Mouse (Mus musculus) midbrain, postnatal 0 days (tissue): Measurements from ENCODE around the gene L3mbtl1. TPM values are rescaled to one million over a fixed set of nuclear protein-coding genes. Genes with fewer than 3 reads are reported as not detected.

Experiments
- ATAC-seq: fragments of 200-750 bp; cut with Nextera tagmentation; 2 replicates; pipeline ENCODE4 v1.8.0; 2017; ENCODE audit warnings: moderate number of reproducible peaks, mild to moderate bottlenecking, moderate TSS enrichment, moderate library complexity; ENCODE audit not compliant: low FRiP score
- DNase-seq: peaks from one replicate; pipeline ENCODE4 v3.0.0-alpha.2; 2015; ENCODE audit warnings: low spot score
- H3K27ac ChIP-seq: fragments of 300-500 bp; sonication (generic); 2 replicates; pipeline ENCODE4 v1.5.1; 2014; ENCODE audit warnings: low read depth, mild to moderate bottlenecking, low read length, mixed read lengths
- H3K27me3 ChIP-seq: fragments of 300-500 bp; sonication (generic); 2 replicates; pipeline ENCODE4 v1.6.1; 2014; ENCODE audit warnings: low read length, control low read depth, mixed read lengths; ENCODE audit not compliant: insufficient read depth
- H3K36me3 ChIP-seq: fragments of 300-500 bp; sonication (generic); 2 replicates; pipeline ENCODE4 v1.6.1; 2014; ENCODE audit warnings: low read length, control low read depth, mixed read lengths; ENCODE audit not compliant: insufficient read depth
- H3K4me1 ChIP-seq: fragments of 300-500 bp; sonication (generic); 2 replicates; pipeline ENCODE4 v1.6.1; 2014; ENCODE audit warnings: mild to moderate bottlenecking, control low read depth, antibody characterized with exemption, low read length, mixed read lengths; ENCODE audit not compliant: insufficient read depth
- H3K4me2 ChIP-seq: fragments of 300-500 bp; sonication (generic); 2 replicates; pipeline ENCODE4 v1.6.1; 2014; ENCODE audit warnings: low read depth, mild to moderate bottlenecking, low read length, mixed read lengths; ENCODE audit not compliant: poor library complexity, severe bottlenecking
- H3K4me3 ChIP-seq: fragments of 300-500 bp; sonication (generic); 2 replicates; pipeline ENCODE4 v1.5.1; 2014; ENCODE audit warnings: low read depth, mild to moderate bottlenecking, low read length, moderate library complexity
- H3K9ac ChIP-seq: fragments of 300-500 bp; sonication (generic); replicated peaks from 2 replicates; pipeline ENCODE4 v1.6.1; 2014; ENCODE audit warnings: mild to moderate bottlenecking, low read length, moderate library complexity, mixed read lengths; ENCODE audit not compliant: poor library complexity, severe bottlenecking
- H3K9me3 ChIP-seq: fragments of 300-500 bp; sonication (generic); 2 replicates; pipeline ENCODE4 v1.6.1; 2016; ENCODE audit warnings: low read length, control low read depth
- CTCF ChIP-seq: IDR thresholded peaks from 2 replicates; pipeline ENCODE4 v1.5.1; 2016; ENCODE audit warnings: antibody characterized with exemption, mild to moderate bottlenecking
- whole genome bisulfite sequencing: fragments of 180-500 bp; shearing (Covaris S2); extraction: QIAGEN DNeasy Blood & Tissue Kit; methylation state at CpG from one replicate; pipeline ENCODE4 v1.1.7; 2014; 5-methylcytosine and 5-hydroxymethylcytosine counted together
- polyA plus RNA-seq: library from polyadenylated mRNA; unstranded; fragments of >200 nt; fragmentation: Nextera tagmentation; extraction: Ambion mirVana; gene quantifications from 2 replicates; pipeline ENCODE4 v1.2.1, GENCODE M21; 2015
- total RNA-seq: library from RNA; depleted of rRNA; stranded (reverse); fragments of >200 nt; gene quantifications from 2 replicates; pipeline ENCODE4 v1.2.3, GENCODE M21; 2014

The L3mbtl1 gene
- total and polyA plus RNA-seq, 2 experiments from 2014 or later, result 11.9 to 16.9 TPM

DNA sequence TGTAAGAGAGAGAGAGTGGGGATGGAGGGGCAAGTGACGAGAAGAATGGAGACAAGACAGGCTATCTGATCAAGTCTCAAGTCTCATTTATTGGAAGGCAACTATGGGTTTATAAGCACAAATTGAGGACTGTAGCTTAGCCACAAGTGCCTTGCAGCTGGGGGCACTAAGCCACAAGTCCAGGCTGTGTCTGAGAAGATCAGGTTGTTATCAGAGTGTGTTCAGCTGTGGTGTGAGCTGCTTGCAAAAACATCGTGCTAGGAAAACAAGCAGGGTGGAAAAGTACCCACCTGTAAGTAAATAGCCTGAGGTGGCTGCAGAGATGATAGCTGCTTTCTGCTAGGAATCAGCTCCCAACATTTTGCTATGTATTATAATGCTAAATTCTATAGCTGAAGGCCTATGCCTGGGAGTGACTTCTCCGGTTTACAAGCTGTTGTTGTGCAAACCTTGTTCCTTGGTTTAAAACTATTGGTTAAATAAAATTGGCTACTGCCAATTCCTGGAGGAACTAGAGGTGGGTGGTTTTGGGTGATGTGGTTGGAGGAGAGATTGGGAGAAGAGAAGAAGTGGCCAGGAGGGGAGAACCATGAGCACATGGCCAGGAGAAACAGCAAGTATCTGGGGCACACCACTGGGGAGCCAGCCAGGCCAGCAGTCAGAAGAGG, 15.2 kb upstream of the L3mbtl1 start:
- Histone ChIP-seq H3K9ac (no peak overlapping the region), H3K27ac (no peak overlapping the region), H3K4me1 (no peaks in the 10 kb centered on the region), H3K36me3 (no peaks in the 10 kb centered on the region), H3K4me3 (no peak overlapping the region), H3K27me3 (no peaks in the 10 kb centered on the region), H3K4me2 (no peak overlapping the region), H3K9me3 (no peaks in the 10 kb centered on the region)
- TF ChIP-seq CTCF, result no peak
- DNase-seq (no peak), ATAC-seq (no peak)
- 80% methylated on average over 3 of the region's 3 CpGs for WGBS

GRCm38 (mm10) chr2:162929704-162930103, 13.6 kb upstream of the L3mbtl1 start:
- H3K4me2 ChIP-seq, result no peak overlapping the region
- no peak for ATAC-seq
- TF ChIP-seq CTCF, result no peak

DNA sequence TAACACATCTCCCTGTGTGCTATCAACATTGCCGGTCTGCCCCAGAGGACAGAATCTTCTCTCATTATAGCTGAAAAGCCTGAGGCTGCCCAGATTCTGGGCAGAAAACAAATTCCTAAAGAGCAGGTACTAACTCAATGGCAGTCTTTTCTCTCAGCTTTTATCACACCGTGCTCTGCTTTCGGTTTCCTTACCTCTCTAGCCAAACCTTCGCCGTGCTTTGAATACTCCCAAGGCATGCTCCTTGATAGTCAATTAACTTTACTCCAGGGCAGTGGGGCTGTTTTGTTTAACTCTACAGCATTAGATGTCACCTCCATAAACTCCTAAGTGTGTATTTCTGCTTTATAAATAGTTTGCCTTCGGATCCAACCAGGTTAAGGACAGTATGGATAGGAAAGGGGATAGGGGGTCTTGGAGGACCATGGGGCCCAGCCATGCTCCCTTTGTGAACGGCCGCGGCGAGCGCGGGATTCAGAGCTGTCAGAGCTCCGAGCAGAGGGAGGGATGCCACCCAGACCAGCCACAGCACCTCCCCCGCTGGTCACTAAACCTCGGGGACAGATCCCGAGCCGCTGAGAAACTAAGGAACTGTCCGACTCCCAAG, 12.7 kb upstream of the L3mbtl1 start:
- peaks cover 20% of the 10 kb centered on the region for H3K36me3 ChIP-seq
- no peaks in the 10 kb centered on the region for H3K27me3 ChIP-seq
- H3K27ac ChIP-seq, result peak overlapping the region; percentile 100
- peak; percentile 62 for ATAC-seq
- no peaks in the 10 kb centered on the region for H3K9me3 ChIP-seq
- peak overlapping the region; percentile 85 for H3K4me2 ChIP-seq
- no peak for TF ChIP-seq CTCF
- DNase-seq, result no peak
- under 1% methylated on average over 18 of the region's 18 CpGs for WGBS
- H3K9ac ChIP-seq, result peak overlapping the region; percentile 100
- no peaks in the 10 kb centered on the region for H3K4me1 ChIP-seq
- peak overlapping the region; percentile 97 for H3K4me3 ChIP-seq

More at GRCm38 (mm10) chr2:162929704-162930103, 13.6 kb upstream of the L3mbtl1 start:
- Histone ChIP-seq H3K27ac (no peak overlapping the region), H3K9me3 (no peaks in the 10 kb centered on the region), H3K9ac (no peak overlapping the region), H3K4me3 (no peak overlapping the region), H3K36me3 (peaks cover 13% of the 10 kb centered on the region), H3K27me3 (no peaks in the 10 kb centered on the region), H3K4me1 (no peaks in the 10 kb centered on the region)
- no peak for DNase-seq
- 88% methylated on average over 3 of the region's 3 CpGs for WGBS

DNA sequence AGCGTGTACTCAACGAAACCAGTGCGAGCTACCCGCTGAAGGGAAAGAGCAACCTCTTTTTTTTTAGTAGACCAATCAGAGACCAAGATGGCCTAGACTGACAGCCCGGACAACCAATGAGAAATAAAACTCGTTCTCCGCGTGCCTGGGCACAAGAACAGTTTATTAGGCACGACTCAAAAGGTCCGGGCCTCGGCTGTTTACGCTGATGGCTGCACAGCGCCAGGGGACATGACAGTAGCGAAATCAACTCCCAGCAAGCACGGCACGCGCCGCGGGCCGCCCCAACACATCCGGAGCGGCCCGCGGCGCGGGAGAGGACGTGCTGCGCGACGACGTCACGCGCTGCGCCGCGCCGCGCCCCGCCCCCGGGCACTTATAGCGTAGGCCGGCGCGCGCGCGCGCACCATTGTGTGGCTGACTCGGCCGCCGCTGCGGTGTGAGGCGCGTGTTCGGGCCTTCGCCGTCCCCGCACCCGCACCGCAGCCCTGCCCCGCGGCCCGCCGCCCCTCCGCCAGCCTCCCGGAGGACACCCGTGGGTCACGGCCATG, 12.1 kb upstream of the L3mbtl1 start, which contains the start of gene Srsf6:
Gene Srsf6, plus strand, starts transcription at position 406 of the 551 bp plus-strand sequence.
- H3K27ac ChIP-seq, result peak within 1 kb of the TSS; percentile 100
- WGBS, result under 1% methylated on average over 63 of the region's 68 CpGs
- ATAC-seq (peak; percentile 90), DNase-seq (peak; percentile 97)
- no peaks in the 10 kb centered on the region for H3K27me3 ChIP-seq
- TF ChIP-seq CTCF, result no peak
- H3K4me3 ChIP-seq, result peak within 1 kb of the TSS; percentile 97
- no peaks in the 10 kb centered on the region for H3K9me3 ChIP-seq
- H3K4me1 ChIP-seq, result no peaks in the 10 kb centered on the region
- peak within 1 kb of the TSS; percentile 85 for H3K4me2 ChIP-seq
- peak within 1 kb of the TSS; percentile 100 for H3K9ac ChIP-seq
- peaks cover 24% of the 10 kb centered on the region for H3K36me3 ChIP-seq

- under 1% methylated on average over 77 of the region's 103 CpGs for WGBS
- Histone ChIP-seq H3K4me1 (no peaks in the 10 kb centered on the region), H3K4me2 (peak overlapping the region; percentile 85), H3K4me3 (peak overlapping the region; percentile 97), H3K27ac (peak overlapping the region; percentile 100), H3K27me3 (no peaks in the 10 kb centered on the region), H3K9ac (peak overlapping the region; percentile 100), H3K36me3 (peaks cover 24% of the 10 kb centered on the region), H3K9me3 (no peaks in the 10 kb centered on the region)
- ATAC-seq (peak; percentile 55), DNase-seq (peak; percentile 70)
- TF ChIP-seq CTCF, result no peak
These were observed 11.3 kb upstream of the L3mbtl1 start for GRCm38 (mm10) chr2:162931674-162932650.
